Mouse (Mus musculus) limb, embryonic 12.5 days (tissue): ENCODE data around the gene Ogfod2. TPM values are rescaled to one million over a fixed set of nuclear protein-coding genes. Genes with fewer than 3 reads are reported as not detected.

ENCODE experiments used
- ATAC-seq: fragments of 200-750 bp; cut with Nextera tagmentation; 2 replicates; pipeline ENCODE4 v1.8.0; 2017; ENCODE audit warnings: low read depth, moderate TSS enrichment; ENCODE audit not compliant: insufficient number of reproducible peaks, insufficient read depth, low FRiP score, low TSS enrichment
- H3K27ac ChIP-seq: fragments of 300-500 bp; sonication (generic); 2 replicates; pipeline ENCODE4 v1.5.1; 2016; ENCODE audit warnings: mild to moderate bottlenecking, moderate library complexity
- H3K27me3 ChIP-seq: fragments of 300-500 bp; sonication (generic); 2 replicates; pipeline ENCODE4 v1.6.1; 2016; ENCODE audit warnings: mild to moderate bottlenecking, moderate library complexity
- H3K36me3 ChIP-seq: fragments of 300-500 bp; sonication (generic); 2 replicates; pipeline ENCODE4 v1.6.1; 2016; ENCODE audit warnings: mild to moderate bottlenecking, moderate library complexity
- H3K4me1 ChIP-seq: fragments of 300-500 bp; sonication (generic); replicated peaks from 2 replicates; pipeline ENCODE4 v1.6.1; 2016
- H3K4me2 ChIP-seq: fragments of 300-500 bp; sonication (generic); 2 replicates; pipeline ENCODE4 v1.6.1; 2016; ENCODE audit warnings: mild to moderate bottlenecking, moderate library complexity
- H3K4me3 ChIP-seq: fragments of 300-500 bp; sonication (generic); replicated peaks from 2 replicates; pipeline ENCODE4 v1.5.1; 2016; ENCODE audit warnings: mild to moderate bottlenecking
- H3K9ac ChIP-seq: fragments of 300-500 bp; sonication (generic); replicated peaks from 2 replicates; pipeline ENCODE4 v1.6.1; 2016; ENCODE audit warnings: mild to moderate bottlenecking, moderate library complexity
- H3K9me3 ChIP-seq: fragments of 300-500 bp; sonication (generic); 2 replicates; pipeline ENCODE4 v1.6.1; 2016; ENCODE audit warnings: mild to moderate bottlenecking, moderate library complexity
- WGBS: fragments of 180-500 bp; shearing (Covaris S2); methylation state at CpG from one replicate; pipeline ENCODE4 v1.1.7; 2016; 5-methylcytosine and 5-hydroxymethylcytosine counted together
- polyA plus RNA-seq: library from polyadenylated mRNA; unstranded; fragments of >200 nt; fragmentation: Nextera tagmentation; extraction: Ambion mirVana; gene quantifications from 2 replicates; pipeline ENCODE4 v1.2.1, GENCODE M21; 2016

Ogfod2 gene
- polyA plus RNA-seq, 1 experiment from 2014 or later: 13.9 TPM

DNA sequence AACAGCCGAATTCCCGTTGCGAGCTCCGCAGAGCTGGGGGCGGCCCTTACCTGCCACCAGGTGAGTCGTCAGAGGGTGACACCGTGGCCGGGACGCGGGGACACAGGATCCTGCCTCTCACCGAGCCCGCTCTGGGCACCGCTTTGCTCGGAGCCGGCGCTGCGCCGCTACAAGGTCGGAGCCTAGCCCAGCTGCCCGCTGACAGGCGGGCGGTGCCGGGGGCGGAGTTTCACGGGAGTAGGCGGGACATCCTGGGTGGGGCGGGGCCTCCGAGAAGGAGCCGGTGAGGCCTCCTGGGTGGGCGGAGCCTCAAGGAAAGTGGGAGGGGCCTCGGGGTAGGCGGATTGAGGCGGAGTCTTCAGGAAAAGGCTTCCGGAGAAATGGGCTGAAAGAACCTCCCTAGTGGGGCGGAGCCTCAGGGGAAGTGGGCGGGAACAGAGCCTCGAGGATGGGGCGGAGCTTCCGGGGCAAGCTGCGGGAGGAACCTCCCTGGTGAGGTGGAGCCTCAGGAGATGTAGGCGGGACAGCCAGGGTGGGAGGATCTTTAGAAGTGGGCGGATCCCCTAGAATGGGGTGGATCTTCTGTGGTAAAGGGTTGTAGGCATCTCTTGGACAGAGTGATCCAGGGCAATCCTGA is 16.4 kb upstream of the Ogfod2 start, which contains the start of gene Abcb9:
Gene Abcb9 (minus strand): TSS at position 203 of the 637 bp plus-strand sequence.
- Histone ChIP-seq H3K27me3 (peaks cover 29% of the 10 kb centered on the region), H3K4me3 (peak within 1 kb of the TSS; percentile 46), H3K9me3 (peaks cover 5% of the 10 kb centered on the region; the same call in 1 of the 2 replicates), H3K36me3 (no peaks in the 10 kb centered on the region), H3K4me1 (peaks cover 12% of the 10 kb centered on the region), H3K4me2 (peak within 1 kb of the TSS; percentile 69), H3K9ac (no peak within 1 kb of the TSS; the same call in 1 of the 2 replicates), H3K27ac (no peak within 1 kb of the TSS)
- 1% methylated on average over 42 of the region's 42 CpGs for WGBS
- peak; percentile 58 for ATAC-seq

GRCm38 (mm10) chr5:124098923-124099322 is 13.2 kb upstream of the Ogfod2 start:
- Histone ChIP-seq H3K36me3 (no peaks in the 10 kb centered on the region), H3K27ac (no peak overlapping the region), H3K27me3 (peaks cover 22% of the 10 kb centered on the region), H3K9ac (no peak overlapping the region), H3K4me2 (no peak overlapping the region), H3K4me1 (peaks cover 12% of the 10 kb centered on the region), H3K9me3 (peaks cover 5% of the 10 kb centered on the region; the same call in 1 of the 2 replicates), H3K4me3 (no peak overlapping the region)
- no peak for ATAC-seq
- WGBS: 64% methylated on average over 2 of the region's 2 CpGs

GRCm38 (mm10) chr5:124100128-124101044 is 11.7 kb upstream of the Ogfod2 start:
- Histone ChIP-seq H3K4me1 (peaks cover 6% of the 10 kb centered on the region), H3K4me3 (no peak overlapping the region), H3K27me3 (peaks cover 7% of the 10 kb centered on the region), H3K36me3 (no peaks in the 10 kb centered on the region), H3K4me2 (no peak overlapping the region), H3K9ac (no peak overlapping the region), H3K27ac (no peak overlapping the region), H3K9me3 (peaks cover 5% of the 10 kb centered on the region; the same call in 1 of the 2 replicates)
- ATAC-seq: no peak
- 86% methylated on average over 11 of the region's 11 CpGs for WGBS

DNA sequence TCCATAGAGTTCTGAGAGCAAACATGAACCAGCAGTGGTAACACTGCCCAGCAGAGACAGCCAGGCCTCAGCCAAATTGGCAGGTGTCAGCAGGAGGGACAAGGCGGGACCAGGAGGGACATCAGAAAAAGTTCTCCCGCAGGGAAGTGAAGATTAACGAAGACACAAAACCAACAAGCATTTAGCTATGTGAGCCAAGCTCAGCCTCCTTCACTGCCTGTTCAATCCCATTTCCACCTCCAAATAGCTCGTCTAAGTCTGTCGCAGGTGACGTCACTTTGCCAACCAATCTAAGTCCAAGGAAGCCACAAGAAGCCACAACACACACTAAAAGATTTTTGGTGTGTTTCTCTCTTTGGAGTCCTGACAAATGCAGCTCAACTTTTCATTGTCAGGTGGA is 9.8 kb upstream of the Ogfod2 start:
- 85% methylated on average over 6 of the region's 6 CpGs for WGBS
- Histone ChIP-seq H3K4me2 (no peak overlapping the region), H3K4me1 (no peaks in the 10 kb centered on the region), H3K27me3 (no peaks in the 10 kb centered on the region), H3K9ac (no peak overlapping the region), H3K9me3 (no peaks in the 10 kb centered on the region), H3K4me3 (no peak overlapping the region), H3K36me3 (no peaks in the 10 kb centered on the region), H3K27ac (no peak overlapping the region)
- no peak for ATAC-seq

- ATAC-seq: no peak
- WGBS: 86% methylated on average over 3 of the region's 3 CpGs
- no peak overlapping the region for H3K4me3 ChIP-seq
- no peak overlapping the region for H3K27ac ChIP-seq
- no peak overlapping the region for H3K9ac ChIP-seq
- H3K4me2 ChIP-seq: no peak overlapping the region
- no peaks in the 10 kb centered on the region for H3K9me3 ChIP-seq
- no peaks in the 10 kb centered on the region for H3K27me3 ChIP-seq
- H3K4me1 ChIP-seq: no peaks in the 10 kb centered on the region
- no peaks in the 10 kb centered on the region for H3K36me3 ChIP-seq
Observed at GRCm38 (mm10) chr5:124103020-124103419, 9.1 kb upstream of the Ogfod2 start.

GRCm38 (mm10) chr5:124103552-124103951 is 8.5 kb upstream of the Ogfod2 start:
- Histone ChIP-seq H3K9ac (no peak overlapping the region), H3K4me2 (no peak overlapping the region), H3K36me3 (no peaks in the 10 kb centered on the region), H3K9me3 (no peaks in the 10 kb centered on the region), H3K27me3 (no peaks in the 10 kb centered on the region), H3K4me1 (no peaks in the 10 kb centered on the region), H3K4me3 (no peak overlapping the region), H3K27ac (no peak overlapping the region)
- WGBS: 93% methylated on average over 9 of the region's 9 CpGs
- ATAC-seq: no peak

GRCm38 (mm10) chr5:124111077-124111741 is 888 bp upstream of the Ogfod2 start:
- ATAC-seq: no peak; the same call in 1 of the 2 replicates
- no peaks in the 10 kb centered on the region for H3K9me3 ChIP-seq
- peak overlapping the region; percentile 45; the same call in 1 of the 2 replicates for H3K27ac ChIP-seq
- H3K4me3 ChIP-seq: peak overlapping the region; percentile 73
- peak overlapping the region; percentile 65 for H3K9ac ChIP-seq
- 30% methylated on average over 17 of the region's 17 CpGs for WGBS
- H3K4me1 ChIP-seq: peaks cover 23% of the 10 kb centered on the region
- 0 out of 2 replicates have a peak, but pooled peaks cover 4% of the 10 kb centered on the region for H3K36me3 ChIP-seq
- peak overlapping the region; percentile 95 for H3K4me2 ChIP-seq
- no peaks in the 10 kb centered on the region for H3K27me3 ChIP-seq

- WGBS: under 1% methylated on average over 18 of the region's 18 CpGs
Observed at GRCm38 (mm10) chr5:124112531-124112930, 434 bp downstream of the Ogfod2 start.

DNA sequence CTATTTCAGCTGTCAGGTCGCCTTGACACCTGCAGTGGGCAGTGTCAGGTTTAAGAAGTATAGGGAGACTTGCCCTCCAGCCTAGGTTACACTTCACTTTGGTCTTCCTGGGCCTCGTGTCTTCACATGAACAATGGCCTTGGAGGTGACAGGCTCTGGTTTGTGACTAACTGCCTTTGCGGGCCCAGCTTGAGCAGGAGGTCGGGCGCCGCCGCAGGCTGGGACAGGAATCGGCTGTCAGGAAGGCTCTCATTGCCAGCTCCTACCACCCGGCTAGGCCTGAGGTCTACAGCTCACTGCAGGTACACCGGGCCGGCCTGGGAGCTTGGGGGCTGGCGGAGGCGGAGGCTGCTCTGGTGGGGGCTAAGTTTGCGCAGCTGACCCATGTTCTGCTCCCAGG is 933 bp downstream of the Ogfod2 start:
- 18% methylated on average over 14 of the region's 14 CpGs for WGBS
- Histone ChIP-seq H3K4me3 (peak overlapping the region; percentile 73), H3K27ac (no peak overlapping the region), H3K4me2 (peak overlapping the region; percentile 95), H3K4me1 (peaks cover 40% of the 10 kb centered on the region), H3K36me3 (peaks cover 15% of the 10 kb centered on the region), H3K9me3 (no peaks in the 10 kb centered on the region), H3K9ac (peak overlapping the region; percentile 69), H3K27me3 (no peaks in the 10 kb centered on the region)
- no peak for ATAC-seq

More at GRCm38 (mm10) chr5:124112531-124112930, 434 bp downstream of the Ogfod2 start:
- H3K36me3 ChIP-seq: peaks cover 10% of the 10 kb centered on the region; the same call in 1 of the 2 replicates
- ATAC-seq: no peak
- peak overlapping the region; percentile 69 for H3K9ac ChIP-seq
- peaks cover 35% of the 10 kb centered on the region for H3K4me1 ChIP-seq
- H3K27me3 ChIP-seq: no peaks in the 10 kb centered on the region
- no peaks in the 10 kb centered on the region for H3K9me3 ChIP-seq
- peak overlapping the region; percentile 86 for H3K27ac ChIP-seq
- H3K4me3 ChIP-seq: peak overlapping the region; percentile 73
- H3K4me2 ChIP-seq: peak overlapping the region; percentile 95

- Histone ChIP-seq H3K9ac (no peak overlapping the region), H3K4me3 (no peak overlapping the region), H3K27me3 (no peaks in the 10 kb centered on the region), H3K36me3 (peaks cover 29% of the 10 kb centered on the region), H3K9me3 (no peaks in the 10 kb centered on the region), H3K27ac (no peak overlapping the region), H3K4me2 (no peak overlapping the region), H3K4me1 (peaks cover 48% of the 10 kb centered on the region)
- 92% methylated on average over 24 of the region's 24 CpGs for WGBS
- ATAC-seq: no peak
Observed at GRCm38 (mm10) chr5:124114276-124115025, 2.4 kb downstream of the Ogfod2 start.
